Mouse (Mus musculus): ENCODE results near the gene Strap. TPM values are rescaled to one million over a fixed set of nuclear protein-coding genes. Genes with fewer than 3 reads are reported as not detected.

The Strap gene
- total RNA-seq, 2 experiments from 2014 or later: 116 to 155 TPM

DNA sequence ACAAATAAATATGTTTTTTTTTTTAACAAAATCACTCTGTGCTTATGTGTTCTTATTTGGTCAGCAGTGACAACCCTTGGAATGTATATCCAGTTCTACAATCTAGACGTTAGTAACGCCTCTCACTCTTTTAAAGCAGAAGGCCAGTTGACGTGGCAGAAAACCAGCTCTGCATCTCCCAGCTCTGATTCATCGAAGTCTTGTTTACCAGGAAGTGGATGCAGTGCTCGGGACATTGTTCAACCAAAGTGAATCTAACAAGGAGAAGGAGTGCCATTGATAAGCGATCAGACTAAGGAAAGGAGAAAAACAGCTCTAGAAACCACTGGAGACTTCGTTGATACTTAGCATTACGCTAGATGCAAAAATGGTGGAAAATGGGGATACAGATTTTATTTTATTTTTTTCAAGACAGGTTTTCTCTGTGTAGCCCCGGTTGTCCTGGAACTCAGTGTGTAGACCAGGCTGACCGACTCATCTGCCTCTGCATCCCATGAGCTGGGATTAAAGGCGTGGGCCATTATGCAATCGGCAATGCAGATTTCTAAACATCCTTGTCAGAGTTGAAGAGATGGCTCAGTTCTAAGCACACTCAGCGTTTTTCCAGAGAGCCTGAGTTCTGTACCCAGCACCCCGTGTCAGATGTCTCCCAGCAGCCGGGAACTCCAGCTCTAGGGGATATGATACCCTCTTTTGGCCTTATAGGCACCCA is 12.5 kb upstream of the Strap start:
- ATAC-seq (replicated peaks; ENCODE audit: poor library complexity, severe bottlenecking): peak; percentile 33; the same call in 1 of the 2 replicates

DNA sequence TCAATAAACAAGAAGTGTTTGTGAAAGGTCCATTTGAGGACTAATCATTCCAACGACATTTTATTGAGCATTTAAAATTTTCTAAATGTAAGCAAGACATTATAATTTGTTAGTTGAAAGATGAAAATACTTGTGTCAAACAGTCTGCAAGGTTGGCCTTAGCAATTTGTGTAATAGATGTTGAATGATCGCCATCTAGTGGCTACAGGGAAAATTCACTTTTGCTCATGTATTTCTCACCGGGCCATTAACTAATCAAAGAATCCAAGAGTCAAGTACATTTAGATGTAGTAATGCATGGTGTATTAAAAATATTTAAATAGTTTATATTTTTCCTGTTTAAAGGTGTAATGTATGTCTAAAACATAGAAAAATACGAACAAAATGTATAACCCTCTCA is 11.0 kb upstream of the Strap start:
- peak; percentile 85 for ATAC-seq (replicated peaks; ENCODE audit: poor library complexity, severe bottlenecking)

DNA sequence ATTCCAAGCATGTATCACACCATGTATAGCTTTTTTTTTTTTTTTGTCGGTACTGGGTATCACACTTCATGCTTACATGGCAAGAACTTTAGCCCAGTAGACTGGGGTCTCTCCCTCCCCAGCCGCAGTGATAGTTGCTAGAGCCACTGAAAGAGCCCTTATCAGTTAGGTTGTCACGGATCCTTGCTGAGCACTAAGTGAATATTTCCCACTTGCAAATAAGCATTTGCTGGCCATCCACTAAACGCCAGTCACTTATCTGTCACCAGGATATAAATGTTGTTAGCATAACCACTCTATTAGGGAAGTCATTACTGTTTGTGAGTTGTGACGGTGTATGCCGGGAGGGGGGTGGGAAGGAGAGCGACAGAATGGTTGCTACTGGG is 425 bp upstream of the Strap start:
- peak; percentile 52 for ATAC-seq (replicated peaks; ENCODE audit: poor library complexity, severe bottlenecking)

DNA sequence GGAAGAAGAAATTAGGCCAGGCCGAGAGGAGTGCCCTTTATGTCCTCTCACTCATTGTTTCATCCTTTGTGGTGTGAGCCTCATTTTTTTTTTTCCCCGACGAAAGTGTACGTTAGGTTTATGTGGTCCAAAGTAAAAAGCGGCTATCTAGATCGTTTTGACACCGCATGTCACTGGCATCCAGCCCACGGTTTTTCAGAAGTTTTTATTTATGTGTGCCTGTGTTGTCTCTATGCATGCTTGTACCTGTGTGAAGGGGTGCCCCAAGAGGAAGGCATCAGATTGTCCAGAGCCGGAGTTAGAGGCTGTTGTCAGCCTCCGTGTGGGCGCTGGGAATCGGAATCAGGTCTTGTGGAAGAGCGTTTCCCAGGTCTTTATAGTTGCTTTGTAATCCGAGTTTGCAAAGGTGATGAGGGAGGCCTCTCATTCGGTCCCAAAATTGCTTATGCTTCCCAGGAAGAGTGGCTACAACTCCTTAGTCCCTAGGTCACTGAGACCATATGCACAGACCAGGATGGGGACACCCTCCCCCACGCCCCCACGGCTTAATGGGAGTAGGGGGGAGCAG is 877 bp downstream of the Strap start:
- no peak for ATAC-seq (replicated peaks; ENCODE audit: poor library complexity, severe bottlenecking)

DNA sequence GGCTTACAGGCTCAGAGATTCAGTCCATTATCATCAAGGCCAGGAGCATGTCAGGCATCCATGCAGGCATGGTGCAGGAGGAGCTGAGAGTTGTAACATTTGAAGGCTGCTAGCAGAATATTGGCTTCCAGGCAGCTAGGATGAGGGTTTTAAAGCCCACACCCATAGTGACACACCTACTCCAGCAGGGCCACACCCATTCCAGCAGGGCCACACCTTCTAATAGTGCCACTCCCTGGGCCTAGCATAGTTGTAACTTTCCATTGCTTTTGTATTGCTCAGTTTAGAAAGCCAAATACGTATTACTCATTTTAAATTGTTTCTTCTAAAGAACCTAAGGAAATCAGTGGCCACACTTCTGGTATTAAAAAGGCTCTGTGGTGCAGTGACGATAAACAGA is 6.1 kb downstream of the Strap start:
- no peak for ATAC-seq (replicated peaks; ENCODE audit: poor library complexity, severe bottlenecking)

DNA sequence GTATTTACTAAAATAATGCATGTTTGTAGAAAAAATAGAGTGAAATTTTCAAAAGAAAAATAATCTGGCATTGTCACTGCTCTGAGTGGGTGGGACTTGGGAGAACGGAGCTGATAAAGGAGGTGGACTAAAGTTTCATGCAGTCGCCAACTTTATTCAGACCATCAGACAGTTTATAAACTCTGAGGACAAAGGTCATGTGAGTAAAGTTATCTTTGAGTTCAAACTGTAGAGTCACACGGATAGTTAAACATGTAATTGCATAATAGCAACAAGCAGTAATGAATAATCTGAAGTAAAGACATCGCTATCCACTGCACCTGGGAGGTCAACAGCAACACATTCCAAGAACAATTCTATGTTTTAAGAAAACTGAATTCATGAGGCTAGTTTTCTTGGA is 9.8 kb downstream of the Strap start:
- no peak for ATAC-seq (replicated peaks; ENCODE audit: poor library complexity, severe bottlenecking)

DNA sequence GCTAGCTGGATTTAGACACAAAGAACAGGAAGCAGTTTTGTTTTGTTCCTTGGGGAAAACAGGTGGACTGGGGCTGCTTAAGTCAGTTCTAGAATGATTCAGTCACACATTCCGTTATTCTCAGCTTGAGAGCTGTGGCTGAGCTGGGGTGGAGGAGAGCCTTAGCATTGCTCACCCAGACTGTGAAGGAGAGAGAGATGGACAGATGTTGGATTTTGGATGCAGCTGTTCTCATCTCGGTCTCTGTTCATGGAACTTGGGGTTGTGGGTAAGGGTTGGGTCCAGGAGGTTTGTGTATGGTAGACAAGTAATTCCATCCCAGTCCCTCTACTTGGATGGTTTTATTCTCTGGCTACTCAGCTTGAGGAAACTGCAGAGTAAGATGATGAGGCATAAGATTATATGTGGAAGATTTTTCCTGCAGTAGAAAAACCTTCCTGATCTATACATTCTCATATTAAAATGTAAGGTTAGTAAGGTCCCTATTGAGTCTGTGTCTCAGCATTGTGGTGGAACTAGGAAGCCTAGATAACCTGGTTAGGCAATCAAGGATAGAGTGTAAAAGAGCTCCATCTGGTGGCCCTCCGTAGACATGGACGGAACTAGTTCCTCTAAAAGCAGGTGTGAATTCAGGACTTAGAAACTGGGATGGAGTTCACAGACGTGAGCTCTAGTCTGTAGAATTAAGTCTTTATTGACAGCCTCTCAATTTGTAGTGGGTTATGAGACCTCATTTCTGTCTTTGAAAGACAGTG is 12.5 kb downstream of the Strap start:
- ATAC-seq (replicated peaks; ENCODE audit: poor library complexity, severe bottlenecking): peak; percentile 98

DNA sequence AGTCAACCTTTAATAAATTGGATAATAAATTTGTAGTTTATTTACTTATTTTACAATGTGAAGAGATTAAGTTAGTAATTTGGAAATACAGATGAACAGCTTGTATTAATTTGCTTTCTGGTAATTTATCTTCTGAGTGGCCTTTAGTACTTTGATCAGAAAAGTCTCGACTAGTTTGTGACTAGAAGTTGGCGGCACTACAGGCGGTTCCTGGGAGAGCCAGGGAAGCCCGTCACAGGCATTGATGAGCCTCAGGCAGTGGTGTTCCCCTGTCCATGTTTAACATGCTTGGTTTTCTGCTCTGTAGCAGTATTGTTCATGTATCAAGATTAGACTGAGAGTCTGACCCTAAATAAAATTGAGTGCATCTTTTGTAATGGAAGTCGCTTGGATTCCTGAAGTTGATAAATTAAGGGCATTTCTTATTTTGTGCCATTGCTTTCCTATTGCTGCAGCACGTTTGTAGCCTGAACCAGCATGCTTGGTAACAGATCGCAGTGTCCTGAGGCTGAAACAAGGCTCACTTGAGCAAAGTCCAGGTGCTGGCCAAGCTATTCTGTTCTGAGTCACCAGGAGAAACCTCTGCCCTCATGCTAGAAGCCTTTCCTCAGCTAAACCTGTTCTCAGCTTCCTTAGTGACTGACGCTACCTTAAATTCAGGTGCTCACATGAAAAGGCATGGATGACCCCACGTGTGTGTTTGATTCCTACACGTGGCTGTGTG is 16.8 kb downstream of the Strap start:
- no peak for ATAC-seq (replicated peaks; ENCODE audit: poor library complexity, severe bottlenecking)

DNA sequence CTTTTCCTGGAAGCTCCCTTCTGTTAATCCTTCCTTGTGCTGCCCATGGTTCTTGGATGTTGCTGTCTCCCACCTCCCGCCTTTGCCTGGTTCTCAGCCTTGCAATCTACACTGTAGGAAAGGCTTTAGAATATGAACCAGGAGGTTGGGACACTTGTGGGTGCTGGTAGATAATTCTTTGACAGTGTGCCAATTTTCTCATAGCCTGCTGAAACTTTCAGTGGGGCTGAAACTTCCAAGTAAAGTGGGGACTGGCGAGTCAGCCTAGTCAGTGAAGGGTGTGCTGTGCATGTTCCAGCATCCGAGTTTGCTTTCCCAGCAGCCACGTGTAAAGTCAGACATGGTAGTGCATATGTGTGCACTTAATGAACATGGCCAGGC is 17.4 kb downstream of the Strap start:
- ATAC-seq (replicated peaks; ENCODE audit: poor library complexity, severe bottlenecking): no peak

DNA sequence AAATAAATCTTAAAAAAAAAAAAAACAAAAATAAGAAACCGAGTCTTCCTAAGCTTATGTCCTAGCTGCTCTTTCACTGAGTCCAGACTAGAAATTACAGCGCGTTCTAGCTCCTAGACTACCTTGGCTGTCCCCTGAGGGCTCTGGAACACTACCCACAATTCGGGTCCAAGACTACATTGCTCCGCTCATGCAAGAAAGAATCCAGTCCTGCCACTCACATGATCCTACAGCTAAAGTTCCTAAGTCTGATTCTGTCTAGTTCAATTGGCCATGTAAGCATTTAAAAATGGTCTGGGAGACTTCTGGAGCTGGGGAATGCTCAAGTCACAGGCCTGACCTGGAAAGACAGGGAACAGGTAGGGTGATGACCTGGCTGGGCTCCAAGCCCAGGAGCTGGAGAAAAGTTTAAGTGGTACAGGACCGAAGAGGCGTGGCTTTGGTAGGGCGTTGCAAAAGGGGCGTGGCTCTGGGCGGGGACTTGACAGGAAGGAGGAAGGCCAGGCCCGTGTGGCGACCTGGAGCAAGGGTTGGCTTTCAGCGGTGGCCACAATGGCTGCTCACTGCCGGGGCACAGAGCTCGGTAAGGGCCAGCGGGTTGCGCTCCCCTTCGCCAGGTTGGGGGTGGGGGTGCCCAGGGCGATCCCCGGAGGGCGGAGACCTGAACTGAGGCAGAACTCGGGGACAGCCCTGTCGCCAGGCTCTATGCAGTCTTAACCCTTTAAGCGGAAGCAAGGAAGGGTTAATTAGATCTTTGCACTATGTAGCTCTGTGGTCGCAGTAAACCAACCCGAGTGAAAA is 19.4 kb downstream of the Strap start, which contains the start of gene Dera:
Gene Dera (plus strand): TSS at position 491 of the 801 bp plus-strand sequence.
- ATAC-seq (replicated peaks; ENCODE audit: poor library complexity, severe bottlenecking): peak; percentile 95

DNA sequence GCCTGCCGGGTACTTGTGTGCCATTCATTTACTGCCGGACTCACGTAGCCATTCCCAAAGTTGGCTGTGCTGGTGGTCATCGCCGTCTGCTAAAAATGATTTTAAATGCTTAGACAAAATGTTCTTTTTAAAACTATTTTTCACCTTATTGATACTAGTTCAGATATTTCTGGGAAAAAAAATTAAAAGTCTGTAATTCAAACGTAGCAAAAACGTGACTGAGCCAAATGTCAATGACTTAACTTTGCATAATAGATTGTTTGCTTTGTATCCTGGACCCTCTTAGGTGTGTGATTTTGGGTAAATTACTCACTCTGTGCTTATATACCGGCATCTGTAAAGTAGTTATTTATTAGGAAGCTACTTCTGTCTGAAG is 20.0 kb downstream of the Strap start:
- ATAC-seq (replicated peaks; ENCODE audit: poor library complexity, severe bottlenecking): no peak

DNA sequence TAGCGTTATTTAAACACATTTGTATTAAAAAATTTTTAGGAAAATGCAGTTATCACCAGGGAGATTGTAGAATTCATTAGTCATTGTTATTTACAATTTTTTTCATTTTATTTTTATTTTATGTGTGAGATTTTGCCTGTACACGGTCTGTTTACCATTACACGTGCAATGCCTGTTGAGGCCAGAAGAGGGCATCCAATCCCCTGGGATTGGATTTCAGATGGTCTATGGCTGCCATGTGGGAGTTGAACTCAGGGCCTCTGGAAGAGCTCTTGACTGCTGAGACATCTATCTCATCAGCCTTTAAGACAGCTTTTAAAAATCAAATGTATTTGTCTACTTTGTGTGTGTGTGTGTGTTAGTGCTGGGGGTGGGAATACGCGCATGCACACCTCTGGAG is 21.4 kb downstream of the Strap start:
- ATAC-seq (replicated peaks; ENCODE audit: poor library complexity, severe bottlenecking): peak; percentile 47

DNA sequence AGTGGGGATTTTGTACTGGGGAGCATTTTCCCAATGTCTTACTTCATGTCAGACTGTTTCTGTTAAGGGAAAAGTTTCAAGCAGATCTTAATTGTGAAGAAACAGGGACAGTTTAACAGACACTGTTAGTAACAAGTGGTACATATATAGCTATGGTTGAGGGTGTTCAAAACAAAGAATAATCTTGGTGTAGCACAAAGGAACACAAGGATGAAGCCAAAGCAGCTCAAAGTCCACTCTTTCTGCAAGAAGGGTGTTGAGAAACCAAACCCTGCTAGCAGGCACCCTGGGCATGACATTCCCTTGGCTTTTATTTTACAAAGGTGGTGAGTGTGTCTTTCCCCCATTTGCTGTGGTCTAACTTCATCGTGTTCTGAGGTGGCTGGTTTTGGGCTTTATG is 23.0 kb downstream of the Strap start:
- no peak for ATAC-seq (replicated peaks; ENCODE audit: poor library complexity, severe bottlenecking)

DNA sequence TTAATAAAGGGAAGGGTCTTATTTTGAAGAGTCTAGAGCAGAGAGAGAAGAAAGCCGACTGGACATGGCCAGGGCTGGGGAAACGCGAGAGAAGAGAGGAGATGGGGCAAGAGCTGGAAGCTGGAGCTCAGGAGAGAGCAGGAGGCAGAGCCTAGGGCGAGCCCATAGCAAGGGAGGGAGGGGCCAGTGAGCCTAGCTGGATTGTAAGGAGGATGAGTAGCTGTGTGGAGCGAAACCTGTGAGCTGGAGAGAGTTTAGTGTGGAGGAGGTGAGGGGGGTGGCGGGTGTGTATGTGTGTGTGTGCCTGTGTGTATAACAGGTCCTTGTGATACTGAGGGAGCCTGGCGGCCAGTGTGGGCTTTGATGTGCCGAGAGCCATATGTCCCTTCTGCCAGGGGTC is 24.8 kb downstream of the Strap start:
- no peak for ATAC-seq (replicated peaks; ENCODE audit: poor library complexity, severe bottlenecking)

DNA sequence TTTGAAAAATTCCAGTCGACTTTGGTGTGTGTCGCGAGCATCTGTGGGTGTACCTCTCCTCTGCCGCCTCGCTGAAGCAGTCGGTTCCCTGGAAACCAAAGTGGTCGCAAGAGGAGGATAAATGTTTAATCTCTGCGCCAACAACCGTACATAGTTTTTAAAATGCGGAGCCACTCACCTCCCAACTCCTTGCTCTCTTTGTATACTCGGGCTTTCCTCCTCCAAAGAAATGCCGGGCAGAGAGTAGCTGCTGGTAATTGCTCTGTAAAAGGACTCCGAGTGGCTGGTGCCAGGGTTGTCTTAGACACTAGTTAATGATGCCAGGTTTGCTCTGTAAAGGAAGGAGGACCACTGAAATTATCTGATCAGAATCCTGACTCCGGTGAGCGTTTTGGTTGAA is 26.1 kb downstream of the Strap start:
- ATAC-seq (replicated peaks; ENCODE audit: poor library complexity, severe bottlenecking): no peak

DNA sequence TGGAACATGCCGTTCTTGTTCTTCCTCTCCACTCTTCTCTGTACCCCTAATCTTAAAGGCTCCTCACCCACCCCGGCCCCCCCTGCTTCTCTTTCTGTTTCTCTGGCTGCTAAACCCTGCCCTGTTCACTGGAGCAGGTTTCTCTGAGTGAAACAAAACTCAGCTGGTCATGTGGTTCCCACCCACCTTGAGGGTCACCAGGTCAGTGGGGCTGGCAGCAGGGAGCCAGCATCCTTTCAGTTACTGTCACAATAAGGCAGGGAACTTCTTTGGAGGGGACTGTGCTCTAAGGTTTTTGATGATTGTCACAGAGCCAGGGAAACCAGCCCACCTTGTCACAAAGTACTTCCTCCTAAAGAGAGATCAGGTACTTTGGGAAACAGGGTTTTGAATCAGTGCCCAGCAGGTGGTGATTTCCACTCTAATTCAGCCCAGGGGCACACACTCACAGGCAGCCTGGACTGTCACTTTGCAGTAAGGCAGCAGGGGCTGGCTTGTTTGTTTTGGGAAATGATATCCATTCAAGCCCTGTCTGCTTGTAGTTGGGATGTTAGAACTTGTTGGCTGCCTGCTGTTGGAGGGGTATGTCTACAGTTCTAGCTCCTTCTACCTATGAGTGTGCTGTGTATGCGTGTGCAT is 29.8 kb downstream of the Strap start:
- no peak for ATAC-seq (replicated peaks; ENCODE audit: poor library complexity, severe bottlenecking)

DNA sequence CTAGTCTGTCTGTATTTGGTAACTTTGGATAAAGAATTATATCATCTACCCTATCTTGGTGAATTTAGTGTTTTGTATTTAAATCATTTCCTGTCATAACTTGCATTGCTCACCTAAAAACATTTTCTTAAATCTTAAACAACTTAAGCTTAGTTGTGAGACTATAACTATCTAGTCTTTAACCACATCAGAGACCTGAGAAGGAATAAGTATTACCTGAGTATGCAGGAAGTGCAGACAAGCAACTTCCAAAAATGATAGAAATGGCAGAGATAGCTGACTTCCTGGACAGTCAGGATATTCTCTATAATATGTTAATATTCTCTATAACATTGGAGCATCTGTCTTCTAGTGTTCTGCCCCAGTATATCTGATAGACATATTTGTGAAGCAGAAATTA is 31.3 kb downstream of the Strap start:
- no peak for ATAC-seq (replicated peaks; ENCODE audit: poor library complexity, severe bottlenecking)

DNA sequence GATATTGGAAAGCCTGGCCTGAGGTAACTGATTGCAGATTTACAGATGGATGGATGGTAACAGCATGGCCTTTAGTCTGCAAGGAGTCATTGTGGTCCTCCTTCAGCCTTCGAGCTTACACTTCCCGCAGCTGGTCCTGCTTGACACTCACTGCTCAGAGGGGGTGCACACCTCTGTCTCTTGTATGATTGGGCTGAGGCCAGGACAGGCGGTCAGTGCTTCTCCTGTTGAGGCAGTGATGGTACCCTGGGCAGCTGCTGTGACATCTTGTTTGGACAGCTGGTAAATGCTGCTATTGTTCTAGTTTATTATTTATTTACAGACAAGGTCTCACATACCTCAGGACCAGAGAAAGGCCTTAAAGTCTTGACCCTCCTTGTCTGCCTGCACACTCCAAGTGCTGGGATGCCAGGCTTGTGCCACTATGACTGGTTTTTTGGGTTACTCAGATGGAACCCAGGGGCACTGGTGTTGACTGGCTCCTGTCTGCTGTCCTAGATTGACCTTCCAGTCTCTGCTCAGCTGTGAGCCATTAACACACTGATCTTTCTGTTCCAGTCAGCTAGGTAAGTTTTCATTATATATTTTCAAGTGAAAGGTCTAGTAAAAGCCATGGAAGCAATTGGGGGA is 36.9 kb downstream of the Strap start:
- no peak for ATAC-seq (replicated peaks; ENCODE audit: poor library complexity, severe bottlenecking)

DNA sequence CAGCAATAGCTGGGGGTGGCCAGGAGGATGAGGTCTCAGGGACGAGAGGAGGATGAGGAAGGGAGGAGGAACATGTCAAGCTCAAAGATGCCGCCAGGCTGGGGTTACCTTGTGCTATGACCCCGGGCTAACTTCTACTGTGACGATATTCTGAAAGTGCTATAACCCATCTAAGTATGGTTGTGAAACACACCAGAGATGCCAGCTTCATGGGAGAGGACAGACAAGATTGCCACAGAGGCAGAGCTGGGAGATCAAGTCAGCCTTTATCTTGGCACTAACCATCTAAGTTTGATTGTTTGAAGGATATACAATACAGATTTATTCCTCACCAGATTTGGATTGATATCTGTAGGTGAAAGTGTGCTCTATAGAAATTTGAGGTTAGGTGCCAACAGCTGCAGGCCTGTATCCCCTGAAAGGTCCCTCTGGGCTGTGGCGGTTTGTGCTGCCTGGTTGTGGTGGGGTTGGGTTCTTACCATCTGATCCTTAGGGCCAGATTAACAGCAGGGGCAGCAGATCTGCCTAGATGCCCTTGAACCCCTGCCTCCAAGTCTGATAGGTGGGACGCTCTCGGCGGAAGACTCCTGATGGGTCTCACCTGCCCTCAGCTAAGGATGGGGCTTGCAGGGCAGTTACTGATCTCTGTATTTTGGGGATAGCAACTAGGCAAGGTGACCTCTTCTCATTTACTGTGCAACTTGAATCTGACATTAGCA is 38.2 kb downstream of the Strap start:
- ATAC-seq (replicated peaks; ENCODE audit: poor library complexity, severe bottlenecking): 0 out of 2 replicates have a peak, but pooled peaks have one; percentile 17

All from granulocyte monocyte progenitor cell, adult 5-6 weeks (primary cell).